Mouse (Mus musculus) small intestine, adult 2 months (tissue): ENCODE results near the gene Adh1.

Experiments used
- CTCF ChIP-seq: fragments of 200-500 bp; IDR thresholded peaks from 2 replicates; pipeline ENCODE4 v1.5.1; 2012; ENCODE audit warnings: low read depth, mild to moderate bottlenecking, control low read depth, inconsistent platforms, low read length, moderate library complexity, mixed read lengths; ENCODE audit not compliant: insufficient replicate concordance, insufficient read length; ENCODE audit errors: extremely low read depth
- POLR2A ChIP-seq: fragments of 200-500 bp; IDR thresholded peaks from 2 replicates; pipeline ENCODE4 v1.6.1; 2012; ENCODE audit warnings: low read depth, mild to moderate bottlenecking, control low read depth, inconsistent platforms, low read length, moderate library complexity

DNA sequence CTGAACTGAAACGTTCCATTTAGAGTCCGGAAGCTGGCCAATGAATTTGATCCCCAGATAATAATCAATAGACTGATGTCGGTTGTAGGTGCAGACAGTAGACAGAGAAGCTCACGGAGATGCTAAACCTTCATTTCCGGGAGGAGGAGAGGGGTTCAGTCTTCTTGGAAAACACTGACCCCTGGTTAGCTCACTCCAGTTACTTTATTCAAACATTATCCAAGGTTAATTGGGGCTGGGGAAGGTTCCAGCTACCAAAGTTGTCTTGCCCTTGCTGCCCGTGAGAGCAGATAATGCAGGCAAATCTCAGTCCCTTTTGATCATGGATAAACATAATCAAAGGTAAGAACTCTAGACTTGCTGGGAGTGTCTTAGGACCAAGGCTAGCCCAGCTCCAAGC is 9.6 kb upstream of the Adh1 start:
- TF ChIP-seq CTCF = no peak
- TF ChIP-seq POLR2A = no peak
